Mouse (Mus musculus) urinary bladder, postnatal 4 days (tissue): Measurements from ENCODE around the gene Hoxa11.
A peak's percentile ranks its signal among the peaks of the same experiment; 100 is the strongest.

Experiments used
- DNase-seq, 2 experiments: peaks; one replicate each; pipeline ENCODE4 v3.0.0; 2021 to 2022; ENCODE audit warnings: low spot score in 2 of 2

Hoxa11 gene

DNA sequence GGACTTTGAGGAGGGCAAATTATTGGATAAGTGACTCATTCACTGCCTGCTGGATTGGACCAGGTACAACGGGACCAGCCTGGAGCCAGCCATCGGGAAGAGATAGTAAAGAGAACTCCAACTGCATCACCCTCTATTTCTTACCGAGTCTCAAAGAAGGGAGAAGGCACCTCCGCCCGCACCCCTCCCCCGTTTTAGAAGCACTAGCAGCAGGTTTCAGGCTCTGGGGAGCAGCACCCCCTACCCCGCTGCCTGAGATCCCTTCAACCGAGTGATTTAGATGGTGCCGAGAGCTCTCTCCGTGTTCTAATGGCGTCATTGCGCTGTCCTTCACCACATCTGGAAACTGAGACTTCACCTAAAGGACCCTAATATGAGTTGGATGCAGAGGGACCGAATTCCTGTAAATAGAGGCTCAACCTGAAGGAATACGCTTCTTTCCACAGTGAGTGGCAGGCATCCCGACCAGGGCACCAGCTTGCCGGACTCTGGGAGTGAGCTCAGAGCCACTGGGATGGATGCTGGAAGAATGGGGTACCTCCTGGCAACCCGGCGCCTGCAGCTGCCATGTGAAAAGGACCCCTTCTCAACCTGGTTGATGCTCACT lies 19.8 kb upstream of the Hoxa11 start:
- no peak for DNase-seq

DNA sequence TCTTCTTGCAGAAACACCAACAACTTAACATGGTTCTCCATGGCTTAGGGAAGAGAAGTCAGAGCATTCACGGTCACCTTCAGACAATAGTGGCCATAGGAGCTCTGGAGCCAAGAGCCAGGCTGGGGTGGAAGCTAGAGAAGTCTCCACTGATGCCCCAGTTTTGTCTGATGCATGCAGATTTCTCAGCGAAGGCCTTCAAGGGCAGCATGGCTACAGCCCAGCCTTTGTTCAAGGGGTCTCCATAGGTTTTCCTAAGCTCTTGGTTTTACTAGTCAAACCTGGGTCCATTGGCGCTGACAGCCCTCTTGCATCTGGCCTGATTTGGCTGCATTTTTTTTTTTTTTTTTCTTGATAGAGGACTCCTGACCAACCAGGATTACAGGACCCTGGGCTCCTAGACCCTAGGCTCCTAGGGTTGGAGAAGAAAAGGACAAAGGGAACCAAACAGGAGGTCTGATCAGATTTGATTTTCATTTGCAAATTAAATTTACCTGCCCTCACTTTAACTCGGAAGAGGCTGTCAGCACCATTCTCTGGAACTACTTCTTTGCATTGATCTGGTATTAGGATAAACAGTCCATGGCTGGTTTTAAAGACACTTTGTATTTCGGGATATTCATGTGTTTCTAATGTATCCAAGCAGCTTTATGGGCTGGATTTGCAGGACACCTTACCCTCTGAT lies 18.6 kb upstream of the Hoxa11 start:
- no peak for DNase-seq

DNA sequence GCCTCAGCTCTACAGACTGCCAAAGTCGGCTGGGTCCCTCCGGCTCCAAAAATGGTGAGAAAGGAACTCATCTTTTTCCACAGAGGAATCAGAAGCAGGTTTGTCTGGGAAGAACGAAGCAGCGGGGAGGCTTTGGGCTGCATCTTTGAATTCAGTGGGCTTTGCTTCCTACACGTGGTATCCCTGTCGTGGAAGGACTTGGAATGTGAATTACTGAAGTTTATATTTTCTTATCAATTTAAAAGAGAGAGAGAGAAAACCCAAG lies 17.6 kb upstream of the Hoxa11 start:
- DNase-seq: no peak

DNA sequence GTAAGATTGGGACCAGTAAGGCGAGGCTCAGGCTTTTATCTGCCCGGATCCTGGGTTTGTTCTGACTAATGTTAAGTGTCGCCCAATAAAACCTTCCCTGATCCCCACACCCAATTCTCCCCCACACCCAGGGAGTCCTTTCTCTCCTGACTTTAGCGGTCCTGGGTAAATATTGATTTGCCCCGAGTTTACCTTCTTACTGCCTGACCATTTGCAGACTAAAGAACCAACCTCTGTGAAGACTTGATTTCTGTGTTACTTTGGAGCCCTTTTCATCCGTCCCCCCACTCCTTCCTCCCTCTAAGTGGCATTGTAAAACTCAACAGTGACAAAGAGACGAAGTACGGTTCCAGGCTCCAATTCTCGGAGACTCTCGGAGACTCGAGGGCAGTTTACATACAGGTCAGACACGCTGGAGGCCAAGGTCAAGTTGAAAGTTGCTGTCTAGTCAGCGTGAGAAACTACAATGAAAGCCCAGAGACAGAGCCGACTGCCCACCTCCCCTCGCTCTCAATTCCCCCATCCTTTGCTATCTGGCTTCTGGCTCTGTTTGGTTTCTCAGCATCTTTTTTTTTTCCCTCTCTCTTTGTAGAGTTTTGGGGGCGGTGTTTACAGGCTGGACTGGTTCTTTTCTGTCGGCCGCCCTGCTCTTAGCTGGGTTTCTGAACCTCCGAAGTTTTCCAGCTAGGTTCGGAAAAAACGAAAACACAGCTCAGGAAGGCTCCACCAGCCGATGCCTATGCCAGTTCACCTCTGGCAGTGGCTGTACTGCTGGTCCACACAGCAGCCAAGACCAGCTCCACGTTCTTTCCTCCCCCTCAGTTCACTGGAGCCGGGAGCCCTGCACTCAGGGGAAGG lies 17.1 kb upstream of the Hoxa11 start:
- no peak for DNase-seq

DNA sequence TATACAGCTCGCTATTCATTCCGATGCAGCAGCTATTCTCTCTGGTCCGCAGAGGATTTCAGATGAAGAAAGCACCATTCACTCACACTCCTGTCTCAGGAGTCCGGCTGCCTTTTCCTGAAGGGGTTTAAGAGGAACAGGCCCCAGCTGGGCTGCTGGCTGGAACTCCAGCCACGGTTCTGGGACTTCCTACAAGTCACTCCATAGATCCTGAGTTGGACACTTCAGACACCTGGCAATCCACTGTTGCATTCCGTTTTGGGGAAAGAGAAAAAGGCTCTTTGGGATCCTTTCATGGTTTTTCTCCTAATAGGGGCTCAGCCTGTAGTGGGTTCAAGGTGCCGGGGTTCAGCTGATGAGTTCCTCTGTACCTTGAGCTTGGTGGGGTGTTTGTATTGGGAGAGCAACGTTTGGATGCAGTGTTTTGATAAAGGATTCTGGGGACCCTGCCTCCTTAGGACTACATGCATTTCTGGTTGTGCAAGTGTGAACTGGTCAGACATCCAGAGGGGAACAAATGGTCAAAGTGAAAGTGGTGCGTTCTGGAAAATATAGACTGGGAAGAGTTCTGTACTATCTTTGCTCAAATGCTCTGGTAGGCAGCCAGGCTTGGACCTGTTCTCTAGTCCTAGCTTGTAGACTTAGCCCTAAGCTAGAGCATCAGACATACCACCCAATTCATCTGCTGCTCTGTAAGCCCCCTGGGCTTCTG lies 16.3 kb upstream of the Hoxa11 start:
- DNase-seq: no peak

DNA sequence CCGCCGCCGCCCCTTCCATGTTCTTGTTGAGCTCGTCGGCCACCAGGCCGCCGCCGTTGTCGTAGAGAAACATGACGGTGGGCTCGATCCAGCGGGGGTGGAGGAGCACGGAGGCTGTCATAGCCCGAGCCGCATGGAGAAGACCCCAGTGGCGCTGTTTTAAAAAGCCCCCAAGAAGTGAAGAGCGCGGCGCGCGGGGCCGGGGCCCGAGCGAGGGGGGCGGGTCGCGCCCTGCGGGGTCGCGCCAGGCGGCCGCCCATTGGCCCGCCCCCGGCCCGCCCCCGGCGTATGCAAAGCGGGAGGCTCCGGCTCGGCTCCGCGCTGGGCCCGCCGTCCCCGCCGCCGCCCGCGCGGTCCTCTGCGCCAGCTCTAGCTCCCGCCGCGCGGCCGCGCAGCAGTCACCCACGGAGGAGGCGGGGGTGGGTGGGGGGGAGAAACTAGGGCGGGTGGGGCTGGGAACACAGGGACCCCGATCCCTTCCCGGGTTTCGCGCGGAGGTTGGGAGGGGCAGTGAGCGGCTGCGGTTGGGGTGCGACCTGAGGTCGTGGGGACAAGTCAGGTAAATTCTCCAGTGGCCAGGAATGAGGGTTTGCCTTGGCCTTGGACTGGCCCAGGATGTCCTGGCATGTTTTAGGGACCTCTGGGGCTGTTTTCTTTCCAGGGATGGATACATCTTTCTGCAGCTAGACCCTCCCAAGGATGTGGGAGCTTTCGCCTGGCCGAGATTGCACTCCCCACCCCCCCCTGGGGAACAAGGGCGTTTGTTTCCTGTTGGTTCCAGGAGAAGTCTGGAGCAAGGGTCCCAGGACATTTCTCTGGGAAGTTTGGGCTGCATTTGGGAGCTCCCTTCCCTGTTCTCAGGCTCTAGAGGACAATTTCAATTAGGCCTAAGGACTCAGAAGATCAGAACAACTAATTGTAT lies 15.3 kb upstream of the Hoxa11 start, which contains the start of gene Hoxa13:
Gene Hoxa13 (minus strand): TSS at position 227 of the 922 bp plus-strand sequence.
- peak in 1 of 2 experiments; percentile 68 for DNase-seq

DNA sequence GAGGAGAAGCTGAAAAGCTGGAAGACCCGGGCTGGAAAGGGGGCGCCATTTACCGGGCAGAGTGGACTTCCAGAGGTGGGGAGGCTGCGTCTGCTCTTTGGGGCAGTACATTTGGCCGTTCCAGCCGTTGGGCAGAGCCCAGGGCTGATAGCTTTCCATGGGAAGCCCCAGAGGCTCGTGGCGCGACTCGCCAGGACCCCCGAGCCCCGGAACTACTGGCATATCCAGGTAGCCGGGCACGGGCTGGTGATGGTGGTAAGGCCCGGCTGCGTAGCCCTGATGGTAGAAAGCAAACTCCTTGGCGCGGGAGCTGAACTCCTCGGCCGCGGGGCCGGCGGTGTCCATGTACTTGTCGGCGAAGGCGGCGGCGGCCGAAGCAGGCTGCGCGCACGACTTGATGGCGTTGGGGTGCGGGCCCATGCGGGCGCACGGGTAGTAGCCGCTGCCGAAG lies 14.2 kb upstream of the Hoxa11 start:
- peak in 1 of 2 experiments; percentile 35 for DNase-seq

DNA sequence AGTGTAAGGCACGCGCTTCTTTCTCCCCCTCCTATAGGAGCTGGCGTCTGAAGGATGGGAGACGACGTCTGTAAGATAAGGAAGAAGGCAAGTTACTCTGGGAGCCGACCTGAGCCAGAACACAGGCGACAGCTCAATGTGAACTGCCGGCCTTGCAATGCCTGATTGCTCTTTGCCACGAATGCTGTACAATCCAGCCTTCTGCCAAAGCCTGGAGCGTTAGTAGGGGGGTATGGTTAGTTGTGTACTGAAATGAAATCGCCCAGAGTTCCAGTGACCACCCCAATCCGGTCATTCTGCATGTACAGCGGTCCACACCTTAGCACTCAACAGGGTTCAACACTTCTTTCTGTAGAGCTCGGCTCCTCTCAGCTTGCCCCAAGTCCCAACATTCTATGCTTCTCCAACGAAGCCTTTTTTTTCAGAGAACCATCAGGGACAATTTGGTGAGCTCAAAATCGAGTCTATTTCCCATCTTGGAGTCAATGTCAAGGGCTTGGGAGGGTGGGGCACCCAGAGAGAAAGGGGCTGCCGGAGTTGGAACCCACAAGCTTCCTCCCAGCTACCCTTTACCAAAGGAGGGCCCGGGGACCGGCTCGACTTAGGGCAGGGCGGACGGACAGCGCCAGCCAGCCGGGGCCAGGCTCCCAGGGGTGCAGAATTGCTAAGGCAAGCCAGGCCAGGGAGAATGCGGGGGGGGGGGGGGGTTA lies 13.6 kb upstream of the Hoxa11 start:
- DNase-seq: peak in 1 of 2 experiments; percentile 23

DNA sequence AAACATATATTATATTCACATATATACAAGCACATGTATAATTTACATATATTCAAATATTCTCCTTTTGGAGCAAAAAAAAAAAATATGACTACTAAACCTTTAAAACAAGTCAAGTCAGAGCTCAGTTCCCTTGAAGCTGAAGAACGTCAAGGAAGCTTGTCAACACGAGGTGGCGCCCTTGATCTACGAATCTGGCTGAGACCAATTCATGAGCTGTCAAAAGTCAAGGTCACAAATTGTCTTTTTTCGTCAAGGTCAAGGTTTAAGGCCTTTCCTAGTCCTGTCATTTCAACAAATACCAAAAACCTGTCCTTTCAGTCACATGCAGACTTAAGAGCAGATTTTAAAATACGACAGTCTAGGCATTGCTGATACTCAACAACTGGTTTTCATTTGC lies 11.3 kb upstream of the Hoxa11 start:
- DNase-seq: peak; percentile 59 to 87

DNA sequence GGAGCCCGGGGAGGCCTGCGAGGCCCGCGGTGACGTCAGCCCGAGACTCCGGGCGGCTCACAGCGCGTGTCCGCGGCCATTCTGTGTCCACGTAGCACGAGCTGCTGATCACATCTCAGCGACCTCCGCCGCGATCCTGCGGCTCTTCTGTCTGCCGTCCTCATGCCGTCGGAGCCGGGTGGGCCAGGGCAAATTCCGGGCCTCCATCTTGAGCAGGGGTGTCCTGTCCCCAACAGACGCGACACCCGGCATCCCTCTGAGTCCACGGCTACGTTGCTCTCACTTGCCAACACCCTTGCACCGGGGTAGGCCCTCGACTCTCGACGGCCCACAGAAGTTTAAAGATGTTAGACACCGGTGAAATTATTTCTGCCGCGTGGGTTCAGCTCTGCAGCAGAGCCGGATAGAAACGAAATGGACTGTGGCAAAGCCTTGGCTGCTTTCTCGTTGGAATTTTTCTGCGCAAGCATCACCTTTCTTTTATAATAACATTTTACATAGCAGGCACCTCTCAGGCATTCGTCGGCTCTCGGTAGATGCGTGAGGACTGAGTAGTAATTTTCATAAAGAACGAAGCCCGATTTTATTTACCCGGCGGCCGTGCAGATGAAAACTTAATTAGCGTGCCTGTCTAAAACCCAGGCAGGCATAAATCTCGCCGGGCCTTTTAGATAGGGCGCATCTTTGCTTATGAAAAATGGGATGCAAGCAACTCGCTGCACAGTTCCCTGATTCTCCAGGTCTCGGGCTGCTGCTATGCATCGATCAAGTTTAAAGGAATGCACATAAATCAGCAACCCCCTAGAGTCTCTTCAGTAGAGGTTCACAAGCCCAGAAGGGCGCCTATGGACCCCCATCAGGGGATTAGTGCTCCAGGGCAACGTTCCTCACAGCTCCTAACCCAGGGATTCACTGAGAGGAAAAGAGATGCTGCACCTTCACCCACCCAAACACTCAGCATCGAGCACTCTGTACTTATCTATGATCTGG lies 8.2 kb upstream of the Hoxa11 start:
- DNase-seq: peak in 1 of 2 experiments; percentile 48

DNA sequence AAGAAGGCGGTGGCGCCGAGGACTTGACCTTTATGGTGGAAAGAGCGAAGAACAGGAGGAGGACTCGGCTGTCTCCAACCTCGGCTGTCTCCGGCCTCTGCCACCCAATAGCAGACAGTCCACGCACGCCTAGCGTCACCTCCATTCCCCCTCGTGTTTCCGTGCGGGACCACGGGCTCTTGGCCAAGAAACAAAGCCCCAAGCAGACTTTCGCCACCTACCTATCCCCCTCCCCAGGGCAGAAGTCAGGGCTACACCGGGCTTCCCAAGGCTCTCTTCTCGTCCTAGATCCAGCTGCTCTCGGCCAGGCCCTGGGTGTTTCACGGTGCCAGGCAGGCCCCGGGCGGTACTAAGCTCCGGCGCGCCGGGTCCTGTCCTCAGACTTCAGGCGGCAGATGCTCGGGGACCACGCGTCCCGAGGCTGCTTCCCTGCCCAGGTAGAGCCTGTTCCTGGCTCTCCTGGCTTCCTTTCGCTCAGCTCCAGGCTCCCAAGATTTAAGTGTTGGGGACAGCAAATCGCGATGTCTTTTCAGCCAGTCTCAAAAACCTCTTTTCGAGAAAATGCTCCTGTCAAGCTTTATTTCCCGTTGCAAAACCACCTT lies 7.3 kb upstream of the Hoxa11 start:
- peak; percentile 34 to 61 for DNase-seq

DNA sequence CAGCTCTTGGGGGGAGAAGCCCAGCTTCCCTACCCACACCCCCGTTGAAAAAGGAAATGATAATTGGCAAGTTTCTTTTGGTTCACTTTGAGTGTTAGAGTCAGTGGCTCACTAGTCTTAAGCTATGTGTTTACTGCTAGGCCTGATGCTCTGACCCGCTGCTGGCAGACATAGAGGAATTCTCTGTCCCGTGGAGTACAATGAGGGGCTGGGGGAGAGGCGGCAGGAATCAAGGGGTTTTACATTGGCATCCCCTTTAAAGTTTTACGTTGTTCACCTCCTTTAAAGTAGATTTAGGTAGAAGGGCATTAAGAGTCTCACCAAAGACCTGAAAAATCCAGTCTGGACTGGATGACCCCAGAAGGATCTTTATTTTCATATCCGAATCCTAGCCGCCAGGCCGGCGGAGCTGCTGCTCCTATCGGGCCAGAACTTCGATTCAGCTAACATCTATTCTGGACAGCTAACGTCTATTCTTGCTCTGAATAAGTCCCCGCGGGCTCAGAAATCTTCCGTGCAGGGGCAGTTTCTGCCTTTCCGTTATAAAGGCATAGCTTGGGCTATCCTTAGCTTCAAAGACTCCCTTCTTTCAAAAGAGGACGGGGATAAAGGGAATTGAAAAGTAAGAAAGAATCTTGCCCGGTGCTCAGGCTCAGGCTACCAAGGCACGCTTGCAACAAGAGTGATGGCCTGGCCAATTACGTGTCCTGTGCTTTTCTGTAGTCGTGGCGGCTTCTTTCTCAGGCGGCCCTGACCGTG lies 6.6 kb upstream of the Hoxa11 start:
- peak in 1 of 2 experiments; percentile 56 for DNase-seq

DNA sequence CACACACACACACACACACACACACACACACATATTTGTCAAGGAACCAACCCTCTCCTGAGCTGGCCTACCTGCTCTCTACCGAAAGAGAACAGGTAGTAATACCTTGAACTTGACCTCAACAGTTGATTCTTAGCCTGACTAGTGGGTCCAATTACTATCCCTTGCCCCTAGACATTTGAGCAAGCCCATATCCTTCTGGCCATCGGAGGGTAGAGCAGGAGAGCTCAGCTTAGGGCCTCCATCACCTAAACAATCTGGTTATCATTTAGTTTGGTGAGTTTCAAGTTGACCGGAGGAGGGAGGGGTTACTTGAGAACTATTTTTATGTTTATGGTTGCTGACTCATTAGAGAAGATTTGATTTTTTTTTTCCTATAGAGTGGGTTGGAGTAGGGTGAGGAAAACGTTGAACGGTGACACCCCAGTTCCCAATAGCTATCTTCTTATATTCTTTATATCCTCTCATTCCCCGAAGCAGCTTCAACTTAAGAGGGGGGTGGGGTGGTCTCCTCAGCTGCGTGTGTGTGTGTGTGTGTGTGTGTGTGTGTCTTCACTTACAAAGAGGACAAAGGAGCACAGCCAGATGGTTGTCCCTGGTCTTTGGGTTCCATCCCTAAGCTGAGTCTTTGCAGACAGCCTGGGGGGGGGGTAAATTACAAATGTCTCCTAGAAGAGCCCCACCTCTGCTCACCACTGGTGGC lies 5.7 kb upstream of the Hoxa11 start:
- DNase-seq: peak in 1 of 2 experiments; percentile 46

DNA sequence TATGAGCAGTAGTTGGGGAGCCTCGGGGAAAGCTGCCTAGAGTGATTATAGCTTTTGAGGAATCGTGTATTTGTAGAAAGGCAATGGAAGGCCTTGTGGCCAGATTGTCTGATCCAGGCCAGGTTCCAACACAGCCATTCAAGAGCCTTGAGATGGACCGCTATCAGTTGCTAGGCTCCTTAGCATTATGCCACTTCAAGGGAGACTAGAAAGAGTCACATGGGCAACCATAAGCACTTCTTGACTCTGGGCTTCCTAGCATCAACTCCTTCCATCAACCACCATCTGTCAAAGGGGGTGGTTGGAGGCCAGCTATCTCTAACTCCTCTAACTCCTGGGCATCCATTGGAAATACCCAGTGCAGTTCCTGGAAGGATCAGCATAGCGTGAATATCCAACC lies 4.2 kb upstream of the Hoxa11 start:
- peak in 1 of 2 experiments; percentile 40 for DNase-seq

DNA sequence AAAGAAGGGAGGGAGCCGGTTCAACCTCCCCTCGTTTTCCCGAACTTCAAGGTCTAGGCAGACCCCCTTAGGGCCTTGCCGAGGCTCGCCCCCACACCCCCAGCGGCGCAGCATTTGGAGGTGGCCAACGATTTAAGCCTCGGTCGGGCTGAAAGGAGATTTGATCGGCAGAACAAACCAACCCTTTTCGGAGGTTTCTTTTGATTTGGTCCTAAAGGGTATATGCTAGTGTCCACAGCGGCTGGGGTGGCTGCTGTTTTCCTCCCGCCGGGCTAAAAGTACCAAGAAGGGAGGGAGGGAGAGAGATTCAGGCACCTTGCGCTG lies 3.8 kb upstream of the Hoxa11 start:
- DNase-seq: no peak

DNA sequence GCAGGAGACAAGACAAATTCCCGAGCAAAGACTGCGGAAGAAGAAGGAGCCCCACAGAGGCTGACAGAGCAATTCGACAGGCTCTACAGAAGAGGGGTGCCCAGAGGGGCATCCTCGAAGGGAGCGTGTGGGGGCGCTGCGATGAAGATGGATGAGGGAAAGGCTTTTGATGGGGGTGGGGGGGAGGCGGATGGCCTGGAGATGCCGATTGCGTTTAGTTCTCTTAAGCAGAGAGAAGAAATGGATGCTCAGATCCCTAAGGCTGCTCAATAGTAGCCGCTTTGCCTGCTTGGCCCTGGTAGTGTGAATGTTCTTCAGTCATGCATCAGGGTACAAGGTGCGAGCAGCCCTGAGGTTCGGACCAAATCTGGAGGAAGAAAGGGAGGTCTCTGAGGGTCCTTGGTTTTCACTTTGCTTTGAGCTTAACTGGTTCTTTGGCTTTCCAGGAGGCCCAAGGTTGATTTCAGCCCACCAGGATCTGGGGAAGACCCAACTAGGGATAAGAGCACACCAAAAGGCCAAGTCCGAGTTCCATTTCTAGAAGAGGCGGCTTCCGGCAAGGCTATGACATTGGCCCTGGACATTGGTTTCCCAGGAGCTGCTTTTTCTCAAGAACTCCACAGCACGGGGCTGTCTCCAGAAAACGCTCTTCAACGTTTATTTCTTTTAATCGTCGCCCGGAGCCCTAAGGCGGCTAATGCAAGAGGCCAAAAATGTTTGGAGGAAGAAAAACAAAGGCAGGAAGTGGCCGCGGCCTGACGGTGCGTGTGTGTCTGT lies 3.2 kb upstream of the Hoxa11 start:
- DNase-seq: peak in 1 of 2 experiments; percentile 59
